8 mouse cellular contexts compared by ENCODE assay signal in the genomic region with DNA sequence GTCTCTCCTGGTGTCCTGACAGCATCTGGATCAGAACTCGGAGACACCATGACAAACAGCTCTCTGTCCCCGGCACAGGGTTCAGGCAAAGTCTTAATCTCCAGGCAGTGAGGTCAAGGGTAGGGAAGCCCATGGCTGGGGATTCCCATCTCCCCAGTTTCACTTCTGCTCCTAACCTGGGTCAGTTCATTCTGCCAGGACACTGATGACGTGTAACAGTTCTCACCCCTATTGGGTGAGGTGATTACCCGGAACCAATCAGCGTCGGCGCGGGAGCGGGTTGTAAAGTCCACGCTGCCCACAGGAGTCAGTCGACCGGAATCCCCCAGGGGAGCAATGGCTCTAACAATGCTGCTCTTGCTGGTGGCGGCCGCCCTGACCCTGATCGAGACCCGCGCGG. TPM values are rescaled to one million over a fixed set of nuclear protein-coding genes. Genes with fewer than 3 reads are reported as not detected.
DNase-seq lines count a peak whose midpoint lies in the region; ATAC-seq and TF ChIP-seq lines count a peak whose summit lies in the region.
"Not testable (repeated sequence)": the region's sequence is repeated elsewhere in the genome, so short reads cannot be mapped to it uniquely, and the experiment has no call there.

A gene (plus strand): TSS at position 271 of the 400 bp plus-strand sequence.

- TF ChIP-seq EP300 in ES-Bruce4 (IDR thresholded peaks at IDR 0.05; ENCODE audit: insufficient read depth, low read depth, low read length): not testable (repeated sequence)

- H3K4me1 ChIP-seq in ES-Bruce4 (ENCODE audit: control insufficient read depth, insufficient read depth, low read length); liver, embryonic 16.5 days (ENCODE audit: control insufficient read depth, low read depth, low read length); neural tube, embryonic 11.5 days (ENCODE audit: control insufficient read depth, insufficient read depth, low read length); stomach, embryonic 14.5 days (ENCODE audit: control insufficient read depth, insufficient read depth, low read length): not testable (repeated sequence)

- H3K4me2 ChIP-seq in liver, embryonic 16.5 days (ENCODE audit: low read depth, low read length): peak within 1 kb of the TSS; percentile 64
- peak within 1 kb of the TSS; percentile 86 for H3K4me2 ChIP-seq in neural tube, embryonic 11.5 days (ENCODE audit: low read depth)
- H3K4me2 ChIP-seq in stomach, embryonic 14.5 days (replicated peaks; ENCODE audit: low read depth, low read length): peak within 1 kb of the TSS; percentile 84

- 3% methylated on average over 18 of the region's 18 CpGs for WGBS in liver, embryonic 16.5 days (ENCODE audit: insufficient replicate concordance)
- WGBS in neural tube, embryonic 11.5 days: 3% methylated on average over 18 of the region's 18 CpGs
- WGBS in stomach, embryonic 14.5 days: 4% methylated on average over 14 of the region's 18 CpGs

- H3K36me3 ChIP-seq in ES-Bruce4 (ENCODE audit: control insufficient read depth, insufficient read depth, low read length, poor library complexity, severe bottlenecking); liver, embryonic 16.5 days (ENCODE audit: control insufficient read depth, insufficient read depth); neural tube, embryonic 11.5 days (ENCODE audit: control insufficient read depth, insufficient read depth, low read length); stomach, embryonic 14.5 days (ENCODE audit: control insufficient read depth, insufficient read depth, low read length): not testable (repeated sequence)

- peak within 1 kb of the TSS; percentile 55 for H3K9ac ChIP-seq in ES-Bruce4 (ENCODE audit: low read depth, poor library complexity, severe bottlenecking)
- 0 out of 2 replicates have a peak within 1 kb of the TSS, but pooled peaks have one; percentile 28 for H3K9ac ChIP-seq in liver, embryonic 16.5 days (ENCODE audit: low read depth, low read length)
- H3K9ac ChIP-seq in neural tube, embryonic 11.5 days (ENCODE audit: low read length): peak within 1 kb of the TSS; percentile 62
- H3K9ac ChIP-seq in stomach, embryonic 14.5 days (replicated peaks; ENCODE audit: low read depth, low read length): peak within 1 kb of the TSS; percentile 7; the same call in 1 of the 2 replicates

- peak; percentile 28 for DNase-seq in cerebellum, adult 9-11 months
- peak; percentile 28 to 68 for DNase-seq in frontal cortex, postnatal 10 days (ENCODE audit: low spot score in 2 of 2)
- peak; percentile 35 to 60 for DNase-seq in layer of hippocampus, adult 18-20 months (ENCODE audit: low spot score in 2 of 2)
- peak; percentile 75 for DNase-seq in neural tube, embryonic 11.5 days (ENCODE audit: low spot score)

- not testable (repeated sequence) for H3K9me3 ChIP-seq in ES-Bruce4 (replicated peaks; ENCODE audit: control insufficient read depth, insufficient read depth, low read length, poor library complexity, severe bottlenecking); liver, embryonic 16.5 days (replicated peaks; ENCODE audit: control insufficient read depth, low read length); neural tube, embryonic 11.5 days (ENCODE audit: control insufficient read depth, low read length); stomach, embryonic 14.5 days (ENCODE audit: control insufficient read depth, low read depth, low read length)

- H3K4me3 ChIP-seq in ES-Bruce4 (ENCODE audit: low read depth, low read length): peak within 1 kb of the TSS; percentile 42
- peak within 1 kb of the TSS; percentile 38 for H3K4me3 ChIP-seq in liver, embryonic 16.5 days (ENCODE audit: low read depth, low read length)
- H3K4me3 ChIP-seq in neural tube, embryonic 11.5 days (ENCODE audit: low read depth, low read length): peak within 1 kb of the TSS; percentile 41
- H3K4me3 ChIP-seq in stomach, embryonic 14.5 days (ENCODE audit: low read depth, low read length): peak within 1 kb of the TSS; percentile 43

- ATAC-seq in hematopoietic stem cell, adult 5-6 weeks (replicated peaks in 1 of 2; ENCODE audit: insufficient read depth in 1 of 2, low FRiP score in 2 of 2, low TSS enrichment in 1 of 2, low read depth in 1 of 2, poor library complexity in 2 of 2, severe bottlenecking in 2 of 2): peak; percentile 95 to 98
- peak; percentile 87 for ATAC-seq in liver, embryonic 16.5 days (ENCODE audit: low read depth)
- peak; percentile 95 for ATAC-seq in neural tube, embryonic 11.5 days (ENCODE audit: insufficient read depth, low FRiP score, low TSS enrichment)
- ATAC-seq in stomach, embryonic 14.5 days (ENCODE audit: insufficient number of reproducible peaks, insufficient read depth, low FRiP score, low read depth): peak; percentile 90

- TF ChIP-seq POLR2A in ES-Bruce4 (IDR thresholded peaks at IDR 0.05; ENCODE audit: insufficient read depth, low read length): not testable (repeated sequence)

- H3K27ac ChIP-seq in ES-Bruce4 (ENCODE audit: insufficient read depth, low read length); liver, embryonic 16.5 days (ENCODE audit: low read length); neural tube, embryonic 11.5 days (ENCODE audit: low read depth, low read length); stomach, embryonic 14.5 days (ENCODE audit: low read length): not testable (repeated sequence)

- H3K27me3 ChIP-seq in ES-Bruce4 (ENCODE audit: control insufficient read depth, insufficient read depth, low read length, poor library complexity, severe bottlenecking); neural tube, embryonic 11.5 days (ENCODE audit: control insufficient read depth, insufficient read depth, low read length); stomach, embryonic 14.5 days (ENCODE audit: control insufficient read depth, insufficient read depth, low read length): not testable (repeated sequence)
- peaks cover 19% of the 10 kb centered on the region for H3K27me3 ChIP-seq in liver, embryonic 16.5 days (ENCODE audit: control insufficient read depth, insufficient read depth, low read depth, low read length)

- TF ChIP-seq CTCF in ES-Bruce4 (IDR thresholded peaks at IDR 0.05; ENCODE audit: low read depth, low read length): not testable (repeated sequence)

RNA-seq across cellular contexts. Expression of the gene that starts here (rescaled TPM):
- polyA plus RNA-seq in ES-Bruce4 (2011; ENCODE audit: insufficient read depth, insufficient read length, low read depth, missing spikeins): 4.9 and 5.0 TPM in 2 replicates
- total RNA-seq in hematopoietic stem cell, adult 5-6 weeks (2017): 156 and 169 TPM in 2 replicates
- under 1 TPM; 0.54 to 0.63 TPM for total RNA-seq in layer of hippocampus, adult 18-20 months (2021)
- polyA plus RNA-seq in liver, embryonic 16.5 days (2015; fragmentation: Nextera tagmentation; extraction: Ambion mirVana): 16.0 and 16.6 TPM in 2 replicates
- 11.2 and 12.5 TPM in 2 replicates for polyA plus RNA-seq in neural tube, embryonic 11.5 days (2014; fragmentation: Nextera tagmentation; extraction: Ambion mirVana)
- 2.6 and 4.6 TPM in 2 replicates for polyA plus RNA-seq in stomach, embryonic 14.5 days (2014; fragmentation: Nextera tagmentation; extraction: Ambion mirVana)

Comparison
In these comparisons a context has a peak if more than half of its experiments do, and no peak if none do; other contexts are left out.
1. RNA of the gene that starts here (total RNA-seq): 156 to 169 TPM in hematopoietic stem cell, adult 5-6 weeks; 0.54 to 0.63 TPM in layer of hippocampus, adult 18-20 months; every median in the first group is over 10 times any median in the second.
2. Peak in DNase-seq in layer of hippocampus, adult 18-20 months; RNA of the gene not detected or under 1 TPM.
3. H3K9ac ChIP-seq: peak in every context shown above with its lines; median percentile 62 in neural tube, embryonic 11.5 days; 55 in ES-Bruce4; 28 in liver, embryonic 16.5 days; 7 in stomach, embryonic 14.5 days.
4. Peak in every context shown above with its lines, with median percentiles within 50 percentile points of each other: H3K4me3 ChIP-seq, DNase-seq, ATAC-seq and H3K4me2 ChIP-seq.